Mouse (Mus musculus) liver, adult 2 months (tissue): Measurements from ENCODE around the gene Evx1.

ENCODE experiments used
- CTCF ChIP-seq: fragments of 200-500 bp; IDR thresholded peaks from 2 replicates; pipeline ENCODE4 v1.5.1; 2011; ENCODE audit warnings: low read depth, low read length, control low read depth
- POLR2A ChIP-seq: fragments of 200-500 bp; IDR thresholded peaks from 2 replicates; pipeline ENCODE4 v1.6.1; 2011; ENCODE audit warnings: low read length, control low read depth; ENCODE audit not compliant: insufficient read depth; ENCODE audit errors: extremely low read depth

DNA sequence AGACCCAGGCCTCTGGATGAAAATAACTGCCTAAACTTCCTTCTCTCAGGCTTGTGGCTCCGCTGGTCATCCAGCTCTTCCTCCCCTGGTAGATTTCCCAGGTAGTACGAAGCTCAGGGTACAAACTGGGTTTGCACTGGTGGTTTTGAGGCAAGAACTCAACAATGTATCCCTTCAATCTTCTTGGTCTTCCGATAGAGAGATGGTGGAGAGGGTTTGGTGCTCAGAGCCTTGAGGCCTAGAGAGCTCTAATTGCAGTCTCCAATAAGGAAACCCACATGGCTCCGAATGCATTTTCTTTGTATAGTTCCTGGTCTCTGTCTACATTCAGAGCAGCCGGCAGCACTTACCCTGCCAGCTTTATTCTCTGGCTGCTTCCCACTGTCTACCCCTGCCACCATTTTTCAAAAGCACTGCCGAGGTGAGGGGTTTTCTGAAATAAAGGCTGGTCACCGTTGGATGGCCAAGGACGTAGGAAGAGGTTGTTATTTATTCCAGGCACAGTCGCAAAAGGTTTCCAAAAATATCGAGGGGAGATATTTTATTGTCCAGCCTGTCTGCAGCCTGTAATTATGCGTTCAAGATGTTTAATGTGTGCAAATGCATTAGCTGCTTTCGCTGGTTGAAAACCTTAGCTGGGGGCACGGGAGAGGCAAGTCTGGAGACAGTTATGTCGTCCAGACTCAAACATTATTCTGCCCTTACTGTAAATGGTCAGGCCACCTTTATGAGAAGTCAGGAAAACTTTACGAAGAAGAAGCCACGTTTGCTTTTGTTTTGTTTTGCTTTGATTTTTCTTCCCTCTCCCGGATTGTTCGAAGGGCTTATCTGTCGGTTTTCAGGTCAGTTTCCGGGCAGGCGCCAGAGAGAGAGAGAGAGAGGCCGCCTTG lies 40.3 kb upstream of the Evx1 start:
- TF ChIP-seq POLR2A (no peak), CTCF (no peak)
